Comparison of ENCODE assay signal across 8 mouse cellular contexts in genomic region chr5:8184992-8185391, GRCm38 (mm10).
DNase-seq lines count a peak whose midpoint lies in the region; ATAC-seq and TF ChIP-seq lines count a peak whose summit lies in the region.
"Not testable (repeated sequence)": the region's sequence is repeated elsewhere in the genome, so short reads cannot be mapped to it uniquely, and the experiment has no call there.

No protein-coding gene starts in this region.

- not testable (repeated sequence) for H3K4me2 ChIP-seq in midbrain, postnatal 0 days (ENCODE audit: low read depth, low read length, poor library complexity, severe bottlenecking)

- 84% methylated on average over 1 of the region's 1 CpGs for WGBS in midbrain, postnatal 0 days

- not testable (repeated sequence) for TF ChIP-seq CTCF in midbrain, postnatal 0 days (IDR thresholded peaks at IDR 0.05)

- DNase-seq in brain, adult 2 months (ENCODE audit: low read depth, low spot score), result peak; percentile 92
- peak; percentile 76 for DNase-seq in cerebellum, adult 11-12 months
- DNase-seq in cerebellum, adult 8-10 months, result peak; percentile 44
- peak; percentile 68 to 78 for DNase-seq in cerebellum, postnatal 10 days
- peak; percentile 57 to 62 for DNase-seq in cerebellum, postnatal 36 days
- DNase-seq in layer of hippocampus, adult 18-20 months (ENCODE audit: low spot score in 2 of 2), result peak; percentile 12 to 34
- DNase-seq in midbrain, postnatal 0 days (ENCODE audit: low spot score), result peak; percentile 35

- not testable (repeated sequence) for H3K9me3 ChIP-seq in midbrain, postnatal 0 days (ENCODE audit: low read length)

- H3K4me1 ChIP-seq in midbrain, postnatal 0 days (ENCODE audit: insufficient read depth, low read length), result not testable (repeated sequence)

- H3K36me3 ChIP-seq in midbrain, postnatal 0 days (ENCODE audit: insufficient read depth, low read length), result not testable (repeated sequence)

- not testable (repeated sequence) for H3K27ac ChIP-seq in midbrain, postnatal 0 days (ENCODE audit: low read depth, low read length)

- peak; percentile 73 for ATAC-seq in frontal cortex, adult (ENCODE audit: low TSS enrichment)
- ATAC-seq in midbrain, postnatal 0 days (ENCODE audit: low FRiP score), result not testable (repeated sequence)

- not testable (repeated sequence) for H3K27me3 ChIP-seq in midbrain, postnatal 0 days (ENCODE audit: insufficient read depth, low read length)

- H3K4me3 ChIP-seq in midbrain, postnatal 0 days (ENCODE audit: low read depth, low read length), result not testable (repeated sequence)

- H3K9ac ChIP-seq in midbrain, postnatal 0 days (replicated peaks; ENCODE audit: low read length, poor library complexity, severe bottlenecking), result not testable (repeated sequence)

Comparison
In these comparisons a context has a peak if more than half of its experiments do, and no peak if none do; other contexts are left out.
1. DNase-seq: peak in every context shown above with its lines; median percentile 92 in brain, adult 2 months; 76 in cerebellum, adult 11-12 months; 73 in cerebellum, postnatal 10 days; 60 in cerebellum, postnatal 36 days; 44 in cerebellum, adult 8-10 months; 35 in midbrain, postnatal 0 days; 23 in layer of hippocampus, adult 18-20 months.